Mouse (Mus musculus): ENCODE results near the gene Cast. TPM values are rescaled to one million over a fixed set of nuclear protein-coding genes. Genes with fewer than 3 reads are reported as not detected.

Cast gene
- total and polyA plus RNA-seq, 3 experiments = 15.3 to 24.9 (median 21.0) TPM

- H3K9ac ChIP-seq (ENCODE audit: insufficient read depth, low read depth) = peak overlapping the region; percentile 53
- H3K4me3 ChIP-seq (replicated peaks in 1 of 3; ENCODE audit: low read depth in 2 of 3, low read length in 2 of 3, poor library complexity in 1 of 3) = peak overlapping the region; percentile 73 to 85 (median 82)
- H3K4me2 ChIP-seq (ENCODE audit: insufficient read depth, low read depth, poor library complexity, severe bottlenecking) = peak overlapping the region; percentile 94
- H3K79me2 ChIP-seq (replicated peaks; ENCODE audit: control insufficient read depth, extremely low read depth, insufficient read depth, poor library complexity, severe bottlenecking) = no peaks in the 10 kb centered on the region
- in situ Hi-C loops (cut with MboI; ENCODE audit: low pct_ligation_motif_present, low pct_unique_long_range_greater_than_20kb, low sequenced_read_pairs) = no loop called here
- no peak overlapping the region for H3K27ac ChIP-seq (ENCODE audit: insufficient read depth, low read depth)
- no peak for TF ChIP-seq POLR2A (IDR thresholded peaks at IDR 0.05; ENCODE audit: low read depth, low read length)
- no peak for TF ChIP-seq ZMIZ1 (IDR thresholded peaks at IDR 0.05; ENCODE audit: low read depth, low read length)
- no peak for TF ChIP-seq ZNF384 (IDR thresholded peaks at IDR 0.05; ENCODE audit: low read depth, low read length)
- no peak for TF ChIP-seq CHD1 (IDR thresholded peaks at IDR 0.05; ENCODE audit: low read depth, low read length)
- H3K36me3 ChIP-seq (replicated peaks in 1 of 2; ENCODE audit: control insufficient read depth in 1 of 2, insufficient read depth in 1 of 2, low read length in 1 of 2) = no peaks in the 10 kb centered on the region
- no peak for DNase-seq (ENCODE audit: extremely low read depth)
- no peaks in the 10 kb centered on the region for H3K27me3 ChIP-seq (replicated peaks)
- H3K4me1 ChIP-seq (ENCODE audit: control insufficient read depth in 1 of 2, insufficient read depth in 2 of 2) = peaks cover 2 to 18% of the 10 kb centered on the region in 2 experiments; a peak in 2 of 4 replicates
- dilution Hi-C loops (cut with MboI; ENCODE audit: extremely low pct_ligation_motif_present, extremely low pct_unique_long_range_greater_than_20kb, low sequenced_read_pairs) = no loop called here
- no peaks in the 10 kb centered on the region for H3K9me3 ChIP-seq (replicated peaks; ENCODE audit: low read length)
Observed at GRCm38 (mm10) chr13:74806934-74807333, 1.7 kb downstream of the Cast start.

DNA sequence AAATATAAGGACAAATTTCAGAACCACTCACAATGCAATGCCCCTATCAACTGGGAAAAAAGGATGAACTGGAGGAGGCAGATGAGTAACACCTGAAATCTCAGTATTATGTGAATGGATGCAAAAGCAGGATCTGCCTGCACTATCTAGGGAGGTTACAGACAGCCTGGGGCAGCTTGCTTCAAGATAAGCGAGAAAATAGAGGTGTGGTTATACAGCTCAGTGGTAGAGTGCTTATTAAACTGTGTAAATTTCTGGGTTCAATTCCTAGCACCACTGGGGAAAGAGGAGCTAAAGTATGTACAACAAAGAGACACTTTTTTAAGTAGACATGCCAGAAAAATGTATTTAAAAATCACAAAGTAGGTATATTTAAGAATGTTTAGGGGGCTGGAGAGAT, 14.2 kb downstream of the Cast start:
- dilution Hi-C loops (cut with MboI; ENCODE audit: extremely low pct_ligation_motif_present, extremely low pct_unique_long_range_greater_than_20kb, low sequenced_read_pairs) = no loop called here
- in situ Hi-C loops (cut with MboI; ENCODE audit: low pct_ligation_motif_present, low pct_unique_long_range_greater_than_20kb, low sequenced_read_pairs) = no loop called here

GRCm38 (mm10) chr13:74787681-74788080, 20.9 kb downstream of the Cast start:
- no peaks in the 10 kb centered on the region for H3K27me3 ChIP-seq (replicated peaks)
- no peaks in the 10 kb centered on the region for H3K79me2 ChIP-seq (replicated peaks; ENCODE audit: control insufficient read depth, extremely low read depth, insufficient read depth, poor library complexity, severe bottlenecking)
- H3K4me2 ChIP-seq (ENCODE audit: insufficient read depth, low read depth, poor library complexity, severe bottlenecking) = no peak overlapping the region
- dilution Hi-C loops (cut with MboI; ENCODE audit: extremely low pct_ligation_motif_present, extremely low pct_unique_long_range_greater_than_20kb, low sequenced_read_pairs) (no loop called here), in situ Hi-C loops (cut with MboI; ENCODE audit: low pct_ligation_motif_present, low pct_unique_long_range_greater_than_20kb, low sequenced_read_pairs) (no loop called here)
- TF ChIP-seq MAX (IDR thresholded peaks at IDR 0.05; ENCODE audit: low read length) (no peak), MEF2A (IDR thresholded peaks at IDR 0.05; ENCODE audit: borderline replicate concordance, low read depth, low read length) (no peak), MAZ (IDR thresholded peaks at IDR 0.05; ENCODE audit: low read depth, low read length) (no peak), ELF1 (IDR thresholded peaks at IDR 0.05; ENCODE audit: low read depth, low read length) (no peak), POLR2AphosphoS2 (IDR thresholded peaks at IDR 0.05; ENCODE audit: low read depth, low read length) (no peak), USF1 (IDR thresholded peaks at IDR 0.05; ENCODE audit: low read depth, low read length) (no peak), USF2 (conservative IDR thresholded peaks at IDR 0.05; ENCODE audit: low read depth, low read length) (no peak), EP300 (IDR thresholded peaks at IDR 0.05; ENCODE audit: low read length) (no peak), ETS1 (conservative IDR thresholded peaks at IDR 0.05; ENCODE audit: low read depth, low read length) (no peak), NELFE (IDR thresholded peaks at IDR 0.05; ENCODE audit: low read depth, low read length) (no peak), JUN (IDR thresholded peaks at IDR 0.05; ENCODE audit: insufficient read depth, low read depth, low read length) (no peak), BHLHE40 (IDR thresholded peaks at IDR 0.05; ENCODE audit: low read depth, low read length) (no peak), MXI1 (IDR thresholded peaks at IDR 0.05; ENCODE audit: low read depth, low read length) (no peak), IRF4 (IDR thresholded peaks at IDR 0.05; ENCODE audit: low read depth, low read length) (no peak), SIN3A (IDR thresholded peaks at IDR 0.05; ENCODE audit: low read length) (no peak), KAT2A (IDR thresholded peaks at IDR 0.05; ENCODE audit: insufficient replicate concordance, low read length) (no peak), CHD2 (IDR thresholded peaks at IDR 0.05; ENCODE audit: low read length) (no peak), UBTF (IDR thresholded peaks at IDR 0.05; ENCODE audit: low read depth, low read length) (no peak), POLR2A (IDR thresholded peaks at IDR 0.05; ENCODE audit: low read depth, low read length) (no peak)
- H3K9me3 ChIP-seq (replicated peaks; ENCODE audit: low read length) = no peaks in the 10 kb centered on the region
- no peaks in the 10 kb centered on the region for H3K36me3 ChIP-seq (replicated peaks in 1 of 2; ENCODE audit: control insufficient read depth in 1 of 2, insufficient read depth in 1 of 2, low read length in 1 of 2)
- no peak overlapping the region for H3K27ac ChIP-seq (ENCODE audit: insufficient read depth, low read depth)
- no peak for DNase-seq (ENCODE audit: extremely low read depth)
- no peak overlapping the region for H3K9ac ChIP-seq (ENCODE audit: insufficient read depth, low read depth)
- H3K4me3 ChIP-seq (replicated peaks in 1 of 3; ENCODE audit: low read depth in 2 of 3, low read length in 2 of 3, poor library complexity in 1 of 3) = no peak overlapping the region
- no peaks in the 10 kb centered on the region for H3K4me1 ChIP-seq (ENCODE audit: control insufficient read depth in 1 of 2, insufficient read depth in 2 of 2)

More for the DNA sequence above, 14.2 kb downstream of the Cast start:
- no peak overlapping the region for H3K4me3 ChIP-seq (replicated peaks in 1 of 3; ENCODE audit: low read depth in 2 of 3, low read length in 2 of 3, poor library complexity in 1 of 3)
- no peak overlapping the region for H3K9ac ChIP-seq (ENCODE audit: insufficient read depth, low read depth)
- no peaks in the 10 kb centered on the region for H3K4me1 ChIP-seq (ENCODE audit: control insufficient read depth in 1 of 2, insufficient read depth in 2 of 2)
- no peak overlapping the region for H3K27ac ChIP-seq (ENCODE audit: insufficient read depth, low read depth)
- H3K27me3 ChIP-seq (replicated peaks) = no peaks in the 10 kb centered on the region
- H3K36me3 ChIP-seq (replicated peaks in 1 of 2; ENCODE audit: control insufficient read depth in 1 of 2, insufficient read depth in 1 of 2, low read length in 1 of 2) = peaks cover 4 to 5% of the 10 kb centered on the region in 2 experiments
- DNase-seq (ENCODE audit: extremely low read depth) = no peak
- no peaks in the 10 kb centered on the region for H3K79me2 ChIP-seq (replicated peaks; ENCODE audit: control insufficient read depth, extremely low read depth, insufficient read depth, poor library complexity, severe bottlenecking)
- TF ChIP-seq BHLHE40 (IDR thresholded peaks at IDR 0.05; ENCODE audit: low read depth, low read length) (no peak), CHD2 (IDR thresholded peaks at IDR 0.05; ENCODE audit: low read length) (no peak)
- no peak overlapping the region for H3K4me2 ChIP-seq (ENCODE audit: insufficient read depth, low read depth, poor library complexity, severe bottlenecking)
- no peaks in the 10 kb centered on the region for H3K9me3 ChIP-seq (replicated peaks; ENCODE audit: low read length)
